Mouse (Mus musculus) hindbrain, embryonic 11.5 days (tissue): ENCODE data around the gene Atxn1. TPM values are rescaled to one million over a fixed set of nuclear protein-coding genes. Genes with fewer than 3 reads are reported as not detected.
A peak's percentile ranks its signal among the peaks of the same experiment; 100 is the strongest.

ENCODE experiments used
- ATAC-seq: fragments of 200-750 bp; cut with Nextera tagmentation; 2 replicates; pipeline ENCODE4 v1.8.0; 2017; ENCODE audit warnings: mild to moderate bottlenecking, moderate TSS enrichment, moderate library complexity; ENCODE audit not compliant: low FRiP score
- DNase-seq: peaks from one replicate; pipeline ENCODE4 v3.0.0-alpha.2; 2015; ENCODE audit warnings: low spot score
- H3K27ac ChIP-seq: fragments of 300-500 bp; sonication (generic); 2 replicates; pipeline ENCODE4 v1.5.1; 2014; ENCODE audit warnings: mild to moderate bottlenecking, low read depth, low read length
- H3K27me3 ChIP-seq: fragments of 300-500 bp; sonication (generic); 2 replicates; pipeline ENCODE4 v1.6.1; 2014; ENCODE audit warnings: mild to moderate bottlenecking, low read length, moderate library complexity, mixed read lengths; ENCODE audit not compliant: control insufficient read depth, insufficient read depth
- H3K36me3 ChIP-seq: fragments of 300-500 bp; sonication (generic); 2 replicates; pipeline ENCODE4 v1.6.1; 2014; ENCODE audit warnings: mild to moderate bottlenecking, low read length, moderate library complexity, mixed read lengths; ENCODE audit not compliant: control insufficient read depth, insufficient read depth
- H3K4me1 ChIP-seq: fragments of 300-500 bp; sonication (generic); replicated peaks from 2 replicates; pipeline ENCODE4 v1.6.1; 2014; ENCODE audit warnings: low read length, mixed read lengths; ENCODE audit not compliant: control insufficient read depth, insufficient read depth
- H3K4me2 ChIP-seq: fragments of 300-500 bp; sonication (generic); replicated peaks from 2 replicates; pipeline ENCODE4 v1.6.1; 2014; ENCODE audit warnings: mild to moderate bottlenecking, low read depth, low read length
- H3K4me3 ChIP-seq: fragments of 300-500 bp; sonication (generic); 2 replicates; pipeline ENCODE4 v1.5.1; 2014; ENCODE audit warnings: low read depth, low read length
- H3K9ac ChIP-seq: fragments of 300-500 bp; sonication (generic); 2 replicates; pipeline ENCODE4 v1.6.1; 2014; ENCODE audit warnings: low read depth, low read length
- H3K9me3 ChIP-seq: fragments of 300-500 bp; sonication (generic); 2 replicates; pipeline ENCODE4 v1.6.1; 2016; ENCODE audit warnings: low read length; ENCODE audit not compliant: control insufficient read depth
- WGBS: fragments of 180-500 bp; shearing (Covaris S2); extraction: QIAGEN DNeasy Blood & Tissue Kit; methylation state at CpG from one replicate; pipeline ENCODE4 v1.1.7; 2014; 5-methylcytosine and 5-hydroxymethylcytosine counted together
- polyA plus RNA-seq: library from polyadenylated mRNA; unstranded; fragments of >200 nt; fragmentation: Nextera tagmentation; extraction: Ambion mirVana; gene quantifications from 2 replicates; pipeline ENCODE4 v1.2.1, GENCODE M21; 2014

The Atxn1 gene
- polyA plus RNA-seq, 1 experiment from 2014 or later, result 3.2 TPM

DNA sequence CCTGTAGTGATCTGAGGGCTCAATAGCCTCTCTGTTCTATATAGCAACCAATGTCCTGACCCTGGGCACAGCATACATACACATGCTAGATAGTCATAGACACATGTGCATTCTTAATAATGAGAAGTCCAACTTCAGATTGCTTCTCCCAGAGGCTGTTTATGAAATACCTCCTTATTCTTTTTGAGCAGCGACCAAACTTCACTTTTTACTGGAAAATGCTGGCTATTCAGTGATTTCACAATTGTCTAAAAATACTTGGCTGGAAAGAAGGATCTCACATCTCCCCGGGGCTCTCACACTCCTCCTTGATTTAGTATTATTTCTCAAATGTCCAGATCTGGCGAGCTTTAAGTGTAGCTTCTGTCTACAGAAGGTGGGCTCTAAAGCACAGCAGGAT lies 171.0 kb downstream of the Atxn1 start:
- Histone ChIP-seq H3K4me3 (no peak overlapping the region), H3K27me3 (no peaks in the 10 kb centered on the region), H3K4me2 (no peak overlapping the region), H3K36me3 (no peaks in the 10 kb centered on the region), H3K4me1 (no peaks in the 10 kb centered on the region), H3K27ac (no peak overlapping the region), H3K9ac (no peak overlapping the region), H3K9me3 (no peaks in the 10 kb centered on the region)
- DNase-seq, result no peak
- 89% methylated on average over 3 of the region's 3 CpGs for WGBS
- ATAC-seq, result no peak

GRCm38 (mm10) chr13:45786409-45786808 lies 178.4 kb downstream of the Atxn1 start:
- 90% methylated on average over 7 of the region's 7 CpGs for WGBS
- ATAC-seq, result no peak

GRCm38 (mm10) chr13:45783681-45784080 lies 181.1 kb downstream of the Atxn1 start:
- no peak overlapping the region for H3K4me3 ChIP-seq
- no peak overlapping the region for H3K27ac ChIP-seq
- no peaks in the 10 kb centered on the region for H3K9me3 ChIP-seq
- WGBS, result 82% methylated on average over 10 of the region's 10 CpGs
- no peaks in the 10 kb centered on the region for H3K36me3 ChIP-seq
- DNase-seq (no peak), ATAC-seq (no peak)
- no peaks in the 10 kb centered on the region for H3K4me1 ChIP-seq
- no peak overlapping the region for H3K4me2 ChIP-seq
- H3K9ac ChIP-seq, result no peak overlapping the region
- H3K27me3 ChIP-seq, result no peaks in the 10 kb centered on the region

More at GRCm38 (mm10) chr13:45786409-45786808, 178.4 kb downstream of the Atxn1 start:
- DNase-seq, result no peak
- Histone ChIP-seq H3K4me1 (no peaks in the 10 kb centered on the region), H3K36me3 (no peaks in the 10 kb centered on the region), H3K27me3 (no peaks in the 10 kb centered on the region), H3K4me2 (no peak overlapping the region), H3K4me3 (no peak overlapping the region), H3K9ac (no peak overlapping the region), H3K9me3 (no peaks in the 10 kb centered on the region), H3K27ac (no peak overlapping the region)

DNA sequence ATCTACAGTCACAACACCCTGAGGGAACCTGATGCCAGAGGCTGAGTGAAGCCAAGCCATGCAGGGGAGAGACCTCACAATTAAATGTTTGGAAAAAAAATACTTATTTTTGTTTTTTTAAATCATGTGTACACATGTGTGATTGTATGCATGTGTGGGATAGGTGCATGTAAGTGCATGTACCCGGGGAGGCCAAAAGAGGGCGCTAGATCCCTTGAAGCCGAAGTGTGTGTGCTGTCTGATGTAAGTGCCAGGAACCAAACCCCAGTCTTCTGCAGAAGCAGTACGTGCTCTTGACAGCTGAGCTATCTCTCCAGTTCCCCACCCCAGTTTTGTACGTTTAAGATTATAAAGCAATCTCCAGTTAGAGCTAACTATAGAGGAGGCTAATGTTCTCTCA lies 186.1 kb downstream of the Atxn1 start:
- no peak overlapping the region for H3K4me3 ChIP-seq
- H3K9ac ChIP-seq, result no peak overlapping the region
- 95% methylated on average over 5 of the region's 5 CpGs for WGBS
- H3K4me1 ChIP-seq, result no peaks in the 10 kb centered on the region
- H3K36me3 ChIP-seq, result no peaks in the 10 kb centered on the region
- no peaks in the 10 kb centered on the region for H3K27me3 ChIP-seq
- DNase-seq (no peak), ATAC-seq (no peak)
- H3K9me3 ChIP-seq, result no peaks in the 10 kb centered on the region
- H3K4me2 ChIP-seq, result no peak overlapping the region
- H3K27ac ChIP-seq, result no peak overlapping the region

GRCm38 (mm10) chr13:45778171-45778570 lies 186.6 kb downstream of the Atxn1 start:
- H3K36me3 ChIP-seq, result no peaks in the 10 kb centered on the region
- no peaks in the 10 kb centered on the region for H3K9me3 ChIP-seq
- H3K4me1 ChIP-seq, result no peaks in the 10 kb centered on the region
- H3K27me3 ChIP-seq, result no peaks in the 10 kb centered on the region
- H3K4me2 ChIP-seq, result no peak overlapping the region
- 48% methylated on average over 9 of the region's 9 CpGs for WGBS
- ATAC-seq (no peak), DNase-seq (peak; percentile 10)
- H3K27ac ChIP-seq, result peak overlapping the region; percentile 13; the same call in 1 of the 2 replicates
- H3K4me3 ChIP-seq, result no peak overlapping the region
- H3K9ac ChIP-seq, result no peak overlapping the region

DNA sequence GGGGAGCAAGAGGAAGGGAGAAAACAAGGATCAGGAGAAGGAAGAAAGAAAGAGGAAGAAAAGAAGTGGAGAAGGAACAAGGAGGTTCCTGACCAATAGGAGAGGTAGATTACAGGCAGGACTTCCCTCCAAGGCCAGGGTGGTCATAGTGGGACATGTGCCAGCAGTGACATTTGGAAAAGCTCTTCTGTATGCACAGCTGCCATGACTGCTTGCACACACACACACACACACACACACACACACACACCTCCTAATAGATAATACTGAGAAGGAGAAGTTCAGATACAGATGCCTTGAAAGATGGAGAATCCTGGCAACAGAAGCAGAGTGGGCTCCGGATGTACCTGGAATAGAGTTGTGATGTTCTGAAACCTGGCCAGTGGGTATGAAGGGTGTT lies 189.3 kb downstream of the Atxn1 start:
- no peak overlapping the region for H3K9ac ChIP-seq
- no peak overlapping the region for H3K4me3 ChIP-seq
- H3K4me2 ChIP-seq, result no peak overlapping the region
- no peak for ATAC-seq
- DNase-seq, result no peak
- no peaks in the 10 kb centered on the region for H3K9me3 ChIP-seq
- no peaks in the 10 kb centered on the region for H3K4me1 ChIP-seq
- H3K36me3 ChIP-seq, result no peaks in the 10 kb centered on the region
- no peak overlapping the region for H3K27ac ChIP-seq
- H3K27me3 ChIP-seq, result no peaks in the 10 kb centered on the region
- WGBS, result 95% methylated on average over 1 of the region's 1 CpGs

- DNase-seq (no peak), ATAC-seq (no peak)
- H3K4me3 ChIP-seq, result no peak overlapping the region
- H3K4me2 ChIP-seq, result no peak overlapping the region
- no peaks in the 10 kb centered on the region for H3K9me3 ChIP-seq
- no peaks in the 10 kb centered on the region for H3K4me1 ChIP-seq
- H3K27ac ChIP-seq, result no peak overlapping the region
- no peaks in the 10 kb centered on the region for H3K27me3 ChIP-seq
- 78% methylated on average over 21 of the region's 21 CpGs for WGBS
- H3K36me3 ChIP-seq, result no peaks in the 10 kb centered on the region
- no peak overlapping the region for H3K9ac ChIP-seq
Measured at GRCm38 (mm10) chr13:45773381-45774168, 191.2 kb downstream of the Atxn1 start.

- WGBS, result 93% methylated on average over 11 of the region's 11 CpGs
- H3K4me2 ChIP-seq, result no peak overlapping the region
- no peaks in the 10 kb centered on the region for H3K9me3 ChIP-seq
- ATAC-seq (no peak), DNase-seq (no peak)
- no peak overlapping the region for H3K9ac ChIP-seq
- no peak overlapping the region for H3K4me3 ChIP-seq
- H3K36me3 ChIP-seq, result no peaks in the 10 kb centered on the region
- H3K4me1 ChIP-seq, result no peaks in the 10 kb centered on the region
- H3K27ac ChIP-seq, result no peak overlapping the region
- no peaks in the 10 kb centered on the region for H3K27me3 ChIP-seq
Measured at GRCm38 (mm10) chr13:45769757-45770156, 195.1 kb downstream of the Atxn1 start.

DNA sequence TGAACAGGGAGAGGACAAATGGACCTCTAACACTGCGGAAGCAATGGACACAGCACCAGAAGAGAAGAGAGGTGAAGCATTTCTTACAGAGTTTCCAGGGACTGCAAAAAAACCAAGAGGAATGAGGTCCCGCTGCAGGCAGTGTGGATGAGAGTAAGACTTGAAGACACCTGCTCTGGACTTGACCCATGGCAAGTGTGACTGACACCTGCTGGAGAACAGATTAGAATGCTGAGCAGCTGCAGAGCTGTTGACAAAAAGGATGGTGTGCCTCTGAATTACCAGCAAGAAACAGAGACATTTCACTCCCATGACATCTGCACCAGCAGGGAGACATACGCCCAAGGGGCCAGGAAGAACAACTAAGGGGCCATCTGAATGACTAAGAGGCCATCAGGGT lies 196.6 kb downstream of the Atxn1 start:
- H3K4me3 ChIP-seq, result no peak overlapping the region
- no peaks in the 10 kb centered on the region for H3K27me3 ChIP-seq
- no peaks in the 10 kb centered on the region for H3K4me1 ChIP-seq
- no peaks in the 10 kb centered on the region for H3K36me3 ChIP-seq
- DNase-seq, result no peak
- no peak overlapping the region for H3K4me2 ChIP-seq
- no peaks in the 10 kb centered on the region for H3K9me3 ChIP-seq
- no peak for ATAC-seq
- H3K27ac ChIP-seq, result no peak overlapping the region
- no peak overlapping the region for H3K9ac ChIP-seq
- 86% methylated on average over 3 of the region's 3 CpGs for WGBS
